Mouse (Mus musculus) colon, adult 2 months (tissue): ENCODE measurements around the gene Fshb. TPM values are rescaled to one million over a fixed set of nuclear protein-coding genes. Genes with fewer than 3 reads are reported as not detected.

Source experiments
- polyA plus RNA-seq: library from polyadenylated mRNA; depleted of rRNA; stranded (reverse); fragments of >200 nt; gene quantifications from 2 replicates; pipeline ENCODE4 v1.2.3, GENCODE M21; 2012; rRNA removed

The Fshb gene
- not detected in 2 replicates for polyA plus RNA-seq

GRCm38 (mm10) chr2:107059556-107059955, at the start of gene Fshb:
Gene Fshb, minus strand, starts transcription at chr2:107059656.

Other genes starting within 250 kb of the Fshb start
- 2.1 and 2.6 TPM in 2 replicates for gene Arl14ep, start 85.2 kb downstream of the Fshb start, polyA plus RNA-seq
- gene Kcna4, start 231.0 kb upstream of the Fshb start, polyA plus RNA-seq = 0.02 and 0.35 TPM in 2 replicates